Mouse (Mus musculus): ENCODE results near the gene Gm8906.
"Not testable (repeated sequence)": the region's sequence is repeated elsewhere in the genome, so short reads cannot be mapped to it uniquely, and the experiment has no call there.

The Gm8906 gene

DNA sequence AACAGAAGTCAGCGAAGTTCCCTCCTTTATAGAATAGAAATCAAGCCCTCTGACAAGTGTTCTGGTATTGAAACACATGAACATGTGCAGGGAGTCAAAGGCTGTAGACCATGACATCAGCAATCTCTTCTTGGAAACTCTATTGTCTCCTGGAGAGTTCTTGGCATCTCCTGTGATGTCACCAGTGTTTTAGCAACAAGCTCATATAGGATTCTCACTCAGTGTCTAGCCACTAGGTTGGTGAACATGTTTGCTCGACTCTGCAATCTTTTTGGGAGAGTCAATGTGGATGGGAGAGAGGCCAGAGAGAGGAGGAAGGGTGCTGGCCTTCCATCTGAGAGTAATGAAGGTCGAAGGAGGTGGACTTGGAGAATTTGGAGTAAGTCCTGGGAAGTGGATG, at the start of gene Gm8906:
TSS of gene Gm8906 (plus strand) at position 301 of the 400 bp plus-strand sequence.
- not testable (repeated sequence) for DNase-seq

Data from right cerebral cortex, adult 18-20 months (tissue).